Mouse (Mus musculus): ENCODE measurements around the gene Psap. TPM values are rescaled to one million over a fixed set of nuclear protein-coding genes. Genes with fewer than 3 reads are reported as not detected.
A peak's percentile ranks its signal among the peaks of the same experiment; 100 is the strongest.

Psap gene
- total RNA-seq, 1 experiment, result 365 TPM

GRCm38 (mm10) chr10:60279290-60279940 lies 2.0 kb downstream of the Psap start:
- H3K36me3 ChIP-seq (ENCODE audit: control insufficient read depth, insufficient read depth, low read length, poor library complexity, severe bottlenecking), result peaks cover 4% of the 10 kb centered on the region; the same call in 1 of the 2 replicates
- H3K4me3 ChIP-seq (ENCODE audit: insufficient read depth in 1 of 2, low read depth in 1 of 2, low read length in 2 of 2, poor library complexity in 1 of 2, severe bottlenecking in 1 of 2), result no peak overlapping the region
- no peak overlapping the region for H3K9ac ChIP-seq (ENCODE audit: insufficient read depth, low read depth, low read length, poor library complexity, severe bottlenecking)
- peaks cover 9 to 22% of the 10 kb centered on the region in 2 experiments; a peak in 3 of 4 replicates for H3K4me1 ChIP-seq (ENCODE audit: control insufficient read depth in 2 of 2, insufficient read depth in 2 of 2, low read length in 2 of 2, poor library complexity in 1 of 2)
- in situ Hi-C loops (cut with MboI; ENCODE audit: low sequenced_read_pairs in 2 of 2, unreplicated experiment in 2 of 2), result no loop called here
- no peak overlapping the region for H3K27ac ChIP-seq (ENCODE audit: insufficient read depth, low read depth, low read length, poor library complexity, severe bottlenecking)
- TF ChIP-seq ZNF384 (IDR thresholded peaks at IDR 0.05; ENCODE audit: low read depth, low read length) (peak; percentile 69; the same call in 1 of the 2 replicates), HCFC1 (IDR thresholded peaks at IDR 0.05; ENCODE audit: borderline replicate concordance, insufficient read depth, low read length) (no peak)
- H3K9me3 ChIP-seq (ENCODE audit: control insufficient read depth, insufficient read depth, low read depth, low read length), result no peaks in the 10 kb centered on the region
- no peak for DNase-seq (ENCODE audit: low read depth, low spot score)

- Histone ChIP-seq H3K9ac (ENCODE audit: insufficient read depth, low read depth, low read length, poor library complexity, severe bottlenecking) (no peak overlapping the region), H3K4me1 (ENCODE audit: control insufficient read depth in 2 of 2, insufficient read depth in 2 of 2, low read length in 2 of 2, poor library complexity in 1 of 2) (peaks cover 9 to 24% of the 10 kb centered on the region in 2 experiments; a peak in 3 of 4 replicates), H3K4me3 (ENCODE audit: insufficient read depth in 1 of 2, low read depth in 1 of 2, low read length in 2 of 2, poor library complexity in 1 of 2, severe bottlenecking in 1 of 2) (no peak overlapping the region), H3K36me3 (ENCODE audit: control insufficient read depth, insufficient read depth, low read length, poor library complexity, severe bottlenecking) (peaks cover 4% of the 10 kb centered on the region; the same call in 1 of the 2 replicates), H3K27ac (ENCODE audit: insufficient read depth, low read depth, low read length, poor library complexity, severe bottlenecking) (no peak overlapping the region), H3K9me3 (ENCODE audit: control insufficient read depth, insufficient read depth, low read depth, low read length) (no peaks in the 10 kb centered on the region)
- TF ChIP-seq MAFK (IDR thresholded peaks at IDR 0.05; ENCODE audit: insufficient read depth, low read depth, low read length), result no peak
- DNase-seq (ENCODE audit: low read depth, low spot score), result no peak
- in situ Hi-C loops (cut with MboI; ENCODE audit: low sequenced_read_pairs in 2 of 2, unreplicated experiment in 2 of 2), result no loop called here
Observed at GRCm38 (mm10) chr10:60279941-60280301, 2.5 kb downstream of the Psap start.

DNA sequence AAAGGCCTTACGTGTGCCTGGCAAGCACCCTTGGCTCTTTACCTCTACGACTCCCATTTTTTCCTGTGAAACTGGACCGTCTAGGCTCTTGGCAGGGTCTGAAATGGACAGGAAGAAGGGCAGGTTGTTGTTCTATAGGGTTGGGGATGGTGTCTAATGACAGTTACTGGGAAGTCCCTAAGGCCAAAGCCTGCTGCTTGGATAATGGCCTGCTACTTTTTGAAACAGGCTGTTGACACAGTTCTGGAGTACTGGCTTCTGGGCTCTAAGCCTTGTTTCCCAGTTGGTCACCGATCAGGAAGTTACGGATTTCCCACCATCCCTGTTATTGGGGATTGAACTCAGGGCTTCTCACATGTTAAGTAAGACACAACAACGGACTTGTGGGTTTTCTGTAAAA lies 2.9 kb downstream of the Psap start:
- Histone ChIP-seq H3K9me3 (ENCODE audit: control insufficient read depth, insufficient read depth, low read depth, low read length) (no peaks in the 10 kb centered on the region), H3K9ac (ENCODE audit: insufficient read depth, low read depth, low read length, poor library complexity, severe bottlenecking) (no peak overlapping the region), H3K4me3 (ENCODE audit: insufficient read depth in 1 of 2, low read depth in 1 of 2, low read length in 2 of 2, poor library complexity in 1 of 2, severe bottlenecking in 1 of 2) (no peak overlapping the region), H3K36me3 (ENCODE audit: control insufficient read depth, insufficient read depth, low read length, poor library complexity, severe bottlenecking) (peaks cover 4% of the 10 kb centered on the region; the same call in 1 of the 2 replicates), H3K4me1 (ENCODE audit: control insufficient read depth in 2 of 2, insufficient read depth in 2 of 2, low read length in 2 of 2, poor library complexity in 1 of 2) (peaks cover 9 to 25% of the 10 kb centered on the region in 2 experiments; a peak in 3 of 4 replicates), H3K27ac (ENCODE audit: insufficient read depth, low read depth, low read length, poor library complexity, severe bottlenecking) (no peak overlapping the region)
- in situ Hi-C loops (cut with MboI; ENCODE audit: low sequenced_read_pairs in 2 of 2, unreplicated experiment in 2 of 2), result no loop called here
- DNase-seq (ENCODE audit: low read depth, low spot score), result no peak
- TF ChIP-seq HCFC1 (IDR thresholded peaks at IDR 0.05; ENCODE audit: borderline replicate concordance, insufficient read depth, low read length), result no peak
- no peak for TF ChIP-seq ZNF384 (IDR thresholded peaks at IDR 0.05; ENCODE audit: low read depth, low read length)
- TF ChIP-seq MAFK (IDR thresholded peaks at IDR 0.05; ENCODE audit: insufficient read depth, low read depth, low read length), result no peak

- Histone ChIP-seq H3K36me3 (ENCODE audit: control insufficient read depth, insufficient read depth, low read length, poor library complexity, severe bottlenecking) (peaks cover 4% of the 10 kb centered on the region; the same call in 1 of the 2 replicates), H3K4me1 (ENCODE audit: control insufficient read depth in 2 of 2, insufficient read depth in 2 of 2, low read length in 2 of 2, poor library complexity in 1 of 2) (peaks cover 9 to 26% of the 10 kb centered on the region in 2 experiments; a peak in 3 of 4 replicates), H3K9me3 (ENCODE audit: control insufficient read depth, insufficient read depth, low read depth, low read length) (no peaks in the 10 kb centered on the region), H3K9ac (ENCODE audit: insufficient read depth, low read depth, low read length, poor library complexity, severe bottlenecking) (no peak overlapping the region), H3K27ac (ENCODE audit: insufficient read depth, low read depth, low read length, poor library complexity, severe bottlenecking) (no peak overlapping the region), H3K4me3 (ENCODE audit: insufficient read depth in 1 of 2, low read depth in 1 of 2, low read length in 2 of 2, poor library complexity in 1 of 2, severe bottlenecking in 1 of 2) (no peak overlapping the region)
- TF ChIP-seq ZC3H11A (IDR thresholded peaks at IDR 0.05; ENCODE audit: borderline replicate concordance, low read depth, low read length), result no peak
- TF ChIP-seq HCFC1 (IDR thresholded peaks at IDR 0.05; ENCODE audit: borderline replicate concordance, insufficient read depth, low read length), result no peak
- no peak for TF ChIP-seq MAFK (IDR thresholded peaks at IDR 0.05; ENCODE audit: insufficient read depth, low read depth, low read length)
- TF ChIP-seq CHD2 (IDR thresholded peaks at IDR 0.05; ENCODE audit: low read depth, low read length), result no peak
- TF ChIP-seq ZNF384 (IDR thresholded peaks at IDR 0.05; ENCODE audit: low read depth, low read length), result no peak
- no peak for DNase-seq (ENCODE audit: low read depth, low spot score)
- in situ Hi-C loops (cut with MboI; ENCODE audit: low sequenced_read_pairs in 2 of 2, unreplicated experiment in 2 of 2), result no loop called here
Observed at GRCm38 (mm10) chr10:60281571-60282050, 4.2 kb downstream of the Psap start.

All from ES-E14 (cell line).